Mouse (Mus musculus): Measurements from ENCODE around the gene Gfra4.
"Not testable (repeated sequence)": the region's sequence is repeated elsewhere in the genome, so short reads cannot be mapped to it uniquely, and the experiment has no call there.

Gene Gfra4

DNA sequence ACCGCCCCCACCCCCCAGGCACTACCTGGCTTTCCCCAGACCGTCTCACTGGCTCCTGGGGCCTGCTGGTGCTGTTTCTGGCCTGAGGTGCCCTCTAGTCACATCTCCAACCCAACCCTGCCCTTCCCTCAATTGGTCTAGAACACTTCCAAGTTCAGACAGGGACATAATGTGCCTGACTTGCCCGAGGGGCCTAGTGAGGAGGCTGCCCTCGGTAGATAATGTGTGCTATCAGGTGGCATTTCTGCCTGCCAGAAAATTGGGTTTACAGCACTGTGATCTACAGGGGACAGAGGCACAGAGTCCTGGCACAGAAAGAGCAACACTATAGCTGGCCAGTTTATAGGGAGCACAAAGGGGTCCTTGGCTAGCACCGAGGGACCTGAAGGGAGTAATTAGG lies 9.2 kb upstream of the Gfra4 start:
- no peak for DNase-seq (ENCODE audit: low spot score in 2 of 2)

DNA sequence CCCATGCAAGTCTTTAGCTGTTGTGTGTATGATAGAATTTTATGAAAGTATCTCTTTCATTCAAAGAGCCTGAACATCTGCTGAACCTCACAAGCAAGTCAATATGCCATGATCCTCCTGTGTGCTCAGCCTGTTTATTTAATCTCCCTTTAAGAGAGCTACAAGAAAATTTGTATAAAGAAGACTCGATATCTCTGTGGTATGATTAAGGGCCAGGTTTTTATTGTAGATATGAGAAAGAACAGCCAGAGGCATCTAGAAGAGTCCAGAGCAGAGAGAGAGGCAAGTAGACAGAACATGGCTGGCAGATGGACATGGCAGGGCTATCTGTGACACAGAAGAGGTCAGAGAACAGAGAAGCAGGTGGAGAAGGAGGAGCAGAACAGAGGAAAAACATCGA lies 3.1 kb upstream of the Gfra4 start:
- DNase-seq (ENCODE audit: low spot score in 2 of 2) = no peak

GRCm38 (mm10) chr2:131044989-131045720 lies 2.3 kb upstream of the Gfra4 start:
- no peak for DNase-seq (ENCODE audit: low spot score in 2 of 2)

DNA sequence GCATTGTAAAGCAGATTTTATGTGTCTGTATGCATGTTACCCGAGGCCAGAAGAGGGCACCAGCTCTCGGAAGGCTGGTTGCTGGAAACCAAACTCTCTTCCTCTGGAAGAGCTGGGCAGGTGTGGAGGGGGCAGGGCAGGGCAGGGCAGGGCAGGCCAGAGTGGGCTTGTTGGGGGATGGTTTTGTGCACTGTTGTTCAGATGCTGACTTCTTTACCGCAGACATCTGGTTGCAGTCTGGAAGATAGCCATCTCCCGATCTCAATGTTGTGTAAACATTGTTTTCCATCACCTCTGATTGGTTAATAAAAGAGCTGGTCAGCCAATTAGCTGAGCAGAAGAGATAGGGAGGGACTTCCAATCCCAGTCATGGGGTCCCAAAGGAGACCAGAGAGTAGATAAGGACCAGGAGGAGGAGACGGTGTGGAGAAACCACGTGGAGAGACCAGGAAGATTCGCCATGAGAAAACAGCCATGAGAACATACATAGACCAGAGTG lies 1.5 kb upstream of the Gfra4 start:
- DNase-seq (ENCODE audit: low spot score in 2 of 2) = no peak

GRCm38 (mm10) chr2:131040854-131041825 lies 1.7 kb downstream of the Gfra4 start:
- peak; percentile 76 to 81 for DNase-seq (ENCODE audit: low spot score in 2 of 2)

GRCm38 (mm10) chr2:131038675-131039074 lies 4.2 kb downstream of the Gfra4 start:
- no peak for DNase-seq (ENCODE audit: low spot score in 2 of 2)

DNA sequence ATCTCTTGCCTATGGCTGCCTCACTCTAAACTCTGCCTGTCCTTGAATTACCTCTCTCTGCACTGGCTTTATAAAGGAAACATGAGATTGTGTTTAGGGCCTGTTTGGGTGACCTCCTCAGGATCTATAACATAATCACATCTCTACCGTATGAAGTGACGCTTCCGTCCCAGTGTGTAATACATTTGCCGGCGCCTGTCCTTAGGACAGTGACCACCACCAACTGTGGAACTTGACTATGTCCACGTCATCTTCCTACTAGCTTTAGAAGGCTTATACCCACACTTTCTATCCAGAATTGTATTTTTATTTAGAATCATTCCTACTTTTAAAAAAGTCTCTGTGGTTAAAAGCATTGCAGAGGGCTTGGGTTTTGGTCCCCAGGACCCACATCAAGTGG lies 4.7 kb downstream of the Gfra4 start:
- DNase-seq (ENCODE audit: low spot score in 2 of 2) = no peak

DNA sequence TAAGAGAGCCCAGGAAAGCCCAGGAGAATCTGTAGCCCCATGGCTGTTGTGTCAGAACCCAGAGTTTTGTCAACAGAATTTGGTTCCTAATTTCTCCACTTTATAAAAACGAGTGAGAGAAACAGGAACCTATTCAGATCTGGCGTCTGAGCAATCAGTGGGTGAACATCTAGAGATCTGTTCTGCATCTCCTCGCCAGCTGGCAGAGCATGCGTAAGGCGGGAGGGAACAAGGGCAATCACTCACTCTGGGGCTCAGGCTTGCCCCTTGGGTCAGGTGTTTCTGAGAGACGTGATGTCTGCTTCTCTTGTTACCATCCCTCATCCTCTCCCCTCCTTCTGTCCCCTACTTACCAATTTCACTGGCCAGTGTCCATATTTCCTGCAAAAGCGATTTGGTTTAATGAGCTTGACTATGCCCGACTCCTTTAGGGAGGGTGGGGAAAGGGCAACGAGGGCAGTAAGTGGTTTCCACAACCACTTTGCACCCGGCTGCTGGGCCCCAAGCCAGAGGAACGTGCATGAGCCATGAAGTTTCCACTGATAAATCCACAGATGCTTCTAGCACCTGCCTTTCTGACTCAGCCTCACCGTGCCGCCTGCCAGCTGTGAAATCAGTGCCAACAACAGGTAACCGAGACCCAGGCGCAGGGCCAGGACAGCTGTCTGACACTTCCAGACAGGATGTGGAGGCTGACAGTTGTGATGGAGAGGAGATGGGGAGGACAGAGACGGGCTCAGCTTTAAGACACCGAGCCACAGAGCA lies 5.5 kb downstream of the Gfra4 start:
- peak in 1 of 2 experiments; percentile 57 for DNase-seq (ENCODE audit: low spot score in 2 of 2)

GRCm38 (mm10) chr2:131036757-131037156 lies 6.1 kb downstream of the Gfra4 start:
- DNase-seq (ENCODE audit: low spot score in 2 of 2) = no peak

GRCm38 (mm10) chr2:131036343-131036742 lies 6.5 kb downstream of the Gfra4 start:
- no peak for DNase-seq (ENCODE audit: low spot score in 2 of 2)

DNA sequence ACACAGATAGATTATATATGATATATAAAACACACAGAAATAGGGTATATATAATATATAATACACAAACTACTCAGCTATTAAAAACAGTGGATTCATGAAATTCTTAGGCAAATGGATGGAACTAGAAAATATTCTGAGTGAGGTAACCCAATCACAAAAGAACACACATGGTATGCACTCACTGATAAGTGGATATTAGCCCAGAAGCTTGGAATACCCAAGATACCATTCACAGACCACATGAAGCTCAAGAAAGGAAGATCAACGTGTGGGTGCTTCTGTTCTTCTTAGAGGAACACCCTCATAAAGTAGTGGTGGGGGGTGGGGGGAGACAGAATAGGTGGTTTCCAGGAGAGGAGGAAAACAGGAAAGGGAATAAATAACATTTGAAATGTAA lies 11.5 kb downstream of the Gfra4 start:
- not testable (repeated sequence) for DNase-seq (ENCODE audit: low spot score in 2 of 2)

DNA sequence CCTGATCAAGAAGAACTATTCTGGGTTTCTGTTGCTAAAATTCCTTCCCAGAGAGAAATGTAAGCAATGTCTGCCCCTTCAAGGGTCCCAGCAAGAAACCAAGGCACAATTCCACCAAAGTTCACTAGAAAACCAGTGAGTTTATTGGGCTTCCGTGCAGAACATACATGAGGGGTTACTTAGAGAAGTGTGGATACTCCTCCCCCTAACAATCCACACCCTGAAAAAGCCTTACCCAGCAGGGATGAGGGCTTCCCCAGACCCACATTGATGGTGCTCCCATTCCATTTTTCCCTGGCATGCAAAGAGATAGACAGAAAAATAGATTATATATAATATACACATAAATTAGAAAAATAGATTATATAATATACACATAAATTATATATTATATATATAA lies 11.9 kb downstream of the Gfra4 start:
- DNase-seq (ENCODE audit: low spot score in 2 of 2) = no peak

DNA sequence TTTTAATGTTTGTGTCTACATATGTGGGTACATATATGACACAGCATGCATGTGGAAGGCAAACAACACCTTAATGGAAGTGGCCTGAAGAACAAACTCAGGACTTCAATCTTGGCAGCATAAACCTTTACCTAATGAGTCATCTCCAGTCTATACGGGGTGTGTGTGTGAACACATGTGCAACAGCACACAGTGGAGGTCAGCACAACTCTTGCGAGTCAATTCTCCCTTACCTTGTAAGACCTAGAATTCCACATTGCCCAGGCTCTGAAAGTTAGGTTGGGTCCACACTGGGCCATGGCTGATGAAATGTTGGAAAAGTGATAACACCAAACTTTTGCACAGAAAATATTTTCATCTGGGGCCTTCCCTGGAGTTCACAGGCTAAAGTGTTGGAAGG lies 12.3 kb downstream of the Gfra4 start:
- DNase-seq (ENCODE audit: low spot score in 2 of 2) = no peak

GRCm38 (mm10) chr2:131029065-131029935 lies 13.6 kb downstream of the Gfra4 start:
- peak in 1 of 2 experiments; percentile 25 for DNase-seq (ENCODE audit: low spot score in 2 of 2)

DNA sequence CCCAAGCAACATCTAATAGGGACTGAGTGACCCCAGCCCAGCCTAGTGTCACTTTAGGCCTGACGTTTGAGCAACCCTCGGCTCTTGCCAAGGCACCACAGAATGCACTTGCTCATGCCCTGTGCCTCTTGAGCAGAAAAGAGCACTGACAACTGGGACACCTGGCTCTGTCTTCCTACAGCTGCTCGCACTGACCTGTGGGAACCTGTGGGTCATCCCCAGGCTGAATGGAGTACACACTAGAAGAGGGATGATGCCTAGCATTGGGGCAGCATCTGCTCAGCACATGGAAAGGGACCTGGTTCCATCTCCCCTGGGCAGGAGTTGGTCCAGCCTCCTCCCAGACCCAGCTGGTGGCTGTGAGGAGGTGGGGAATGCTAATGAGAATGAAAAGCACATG lies 15.9 kb downstream of the Gfra4 start:
- DNase-seq (ENCODE audit: low spot score in 2 of 2) = no peak

DNA sequence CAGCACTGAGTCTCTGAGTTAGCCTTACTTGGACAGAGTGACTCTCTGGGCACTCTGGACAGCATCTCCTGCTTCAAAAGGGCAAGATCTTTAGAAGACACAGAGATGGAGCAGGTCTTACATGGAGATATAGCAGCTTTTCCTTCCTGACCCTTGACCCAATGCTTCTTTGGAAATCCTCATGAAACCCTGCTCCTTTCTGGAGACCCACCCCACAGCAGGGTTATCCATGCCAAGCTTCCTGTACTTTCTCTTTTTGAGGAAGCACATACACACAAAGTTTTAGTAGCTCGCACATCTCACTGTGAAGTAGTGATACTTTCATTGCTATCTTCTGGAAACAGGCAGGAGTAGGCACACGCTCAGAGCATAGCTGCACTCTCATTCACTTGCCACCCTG lies 17.7 kb downstream of the Gfra4 start:
- DNase-seq (ENCODE audit: low spot score in 2 of 2) = no peak

- no peak for DNase-seq (ENCODE audit: low spot score in 2 of 2)
Observed at GRCm38 (mm10) chr2:131010566-131010965, 32.3 kb downstream of the Gfra4 start.

DNA sequence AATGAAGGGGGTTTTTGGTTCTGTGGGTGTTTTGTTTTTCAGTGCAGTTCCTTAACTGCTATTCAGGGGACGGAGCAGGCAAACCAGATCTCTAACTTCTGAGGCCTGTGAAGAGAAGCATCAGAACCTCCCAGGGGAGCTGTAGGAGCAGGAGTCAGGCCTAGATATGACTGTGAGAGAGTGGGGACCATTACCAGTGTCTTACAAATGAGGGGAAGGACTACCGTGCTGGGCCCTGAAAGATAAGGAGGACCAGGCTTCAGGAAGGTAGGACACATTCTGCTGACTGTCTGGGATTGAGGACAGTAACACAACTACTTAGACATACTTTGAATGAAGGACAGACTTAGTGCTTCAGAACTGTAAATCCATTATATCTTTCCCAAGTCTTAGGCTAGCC lies 33.8 kb downstream of the Gfra4 start:
- DNase-seq (ENCODE audit: low spot score in 2 of 2) = no peak

DNA sequence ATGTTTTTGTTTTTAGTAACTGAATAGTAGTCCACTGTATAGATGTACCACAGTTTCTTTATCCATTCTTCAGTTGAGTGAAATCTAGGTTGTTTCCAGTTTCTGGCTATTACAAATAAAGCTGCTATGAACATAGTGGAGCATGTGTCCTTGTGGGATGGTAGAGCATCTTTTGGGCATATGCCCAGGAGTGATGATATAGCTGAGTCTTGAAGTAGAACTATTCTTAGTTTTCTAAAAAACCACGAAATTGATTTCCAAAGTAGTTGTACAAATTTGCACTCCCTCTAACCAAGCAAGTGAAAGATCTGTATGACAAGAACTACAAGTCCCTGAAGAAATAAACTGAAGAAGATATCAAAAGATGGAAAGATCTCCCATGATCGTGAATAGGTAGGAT lies 50.1 kb downstream of the Gfra4 start:
- peak; percentile 16 to 24 for DNase-seq (ENCODE audit: low spot score in 2 of 2)
